Mouse (Mus musculus) CD8-positive naive resting alpha-beta T cell, adult 2 months (primary cell): ENCODE measurements around the gene Rnpepl1.

Source experiments
- DNase-seq, 2 experiments: peaks; one replicate each; pipeline ENCODE4 v3.0.0; 2022; ENCODE audit warnings: low read depth in 2 of 2, low spot score in 2 of 2

Rnpepl1 gene

GRCm38 (mm10) chr1:92906779-92907631 is 3.6 kb upstream of the Rnpepl1 start, which contains the start of gene Dusp28:
Gene Dusp28, plus strand, starts transcription at chr1:92906981.
- DNase-seq: peak; percentile 59 to 69

GRCm38 (mm10) chr1:92907632-92908360 is 2.8 kb upstream of the Rnpepl1 start:
- DNase-seq: no peak

GRCm38 (mm10) chr1:92908664-92909063 is 1.9 kb upstream of the Rnpepl1 start:
- no peak for DNase-seq

GRCm38 (mm10) chr1:92909068-92909467 is 1.5 kb upstream of the Rnpepl1 start:
- peak in 1 of 2 experiments; percentile 32 for DNase-seq

- peak; percentile 18 to 32 for DNase-seq
These were observed 540 bp downstream of the Rnpepl1 start for GRCm38 (mm10) chr1:92910925-92911720.

GRCm38 (mm10) chr1:92911721-92912138 is 1.1 kb downstream of the Rnpepl1 start:
- no peak for DNase-seq

GRCm38 (mm10) chr1:92912286-92912685 is 1.7 kb downstream of the Rnpepl1 start:
- DNase-seq: peak in 1 of 2 experiments; percentile 14

GRCm38 (mm10) chr1:92914239-92914638 is 3.7 kb downstream of the Rnpepl1 start:
- DNase-seq: no peak

- no peak for DNase-seq
These were observed 4.4 kb downstream of the Rnpepl1 start for GRCm38 (mm10) chr1:92914993-92915392.

GRCm38 (mm10) chr1:92916725-92917124 is 6.1 kb downstream of the Rnpepl1 start:
- DNase-seq: no peak

GRCm38 (mm10) chr1:92919151-92919550 is 8.6 kb downstream of the Rnpepl1 start:
- no peak for DNase-seq

- DNase-seq: no peak
These were observed 9.2 kb downstream of the Rnpepl1 start for GRCm38 (mm10) chr1:92919775-92920174.

- DNase-seq: no peak
These were observed 10.1 kb downstream of the Rnpepl1 start for GRCm38 (mm10) chr1:92920474-92921200.

GRCm38 (mm10) chr1:92921496-92921895 is 10.9 kb downstream of the Rnpepl1 start:
- DNase-seq: no peak

GRCm38 (mm10) chr1:92930171-92930706 is 19.7 kb downstream of the Rnpepl1 start:
- DNase-seq: no peak

- no peak for DNase-seq
These were observed 23.0 kb downstream of the Rnpepl1 start for GRCm38 (mm10) chr1:92933611-92934010.

- peak; percentile 83 to 87 for DNase-seq
These were observed 23.7 kb downstream of the Rnpepl1 start, which contains the start of gene Capn10 for GRCm38 (mm10) chr1:92934182-92934827. Gene Capn10, plus strand, starts transcription at chr1:92934376.

GRCm38 (mm10) chr1:92935054-92935962 is 24.7 kb downstream of the Rnpepl1 start:
- no peak for DNase-seq

- no peak for DNase-seq
These were observed 25.4 kb downstream of the Rnpepl1 start for GRCm38 (mm10) chr1:92935977-92936376.
